19 mouse cellular contexts compared by ENCODE assay signal in the genomic region with DNA sequence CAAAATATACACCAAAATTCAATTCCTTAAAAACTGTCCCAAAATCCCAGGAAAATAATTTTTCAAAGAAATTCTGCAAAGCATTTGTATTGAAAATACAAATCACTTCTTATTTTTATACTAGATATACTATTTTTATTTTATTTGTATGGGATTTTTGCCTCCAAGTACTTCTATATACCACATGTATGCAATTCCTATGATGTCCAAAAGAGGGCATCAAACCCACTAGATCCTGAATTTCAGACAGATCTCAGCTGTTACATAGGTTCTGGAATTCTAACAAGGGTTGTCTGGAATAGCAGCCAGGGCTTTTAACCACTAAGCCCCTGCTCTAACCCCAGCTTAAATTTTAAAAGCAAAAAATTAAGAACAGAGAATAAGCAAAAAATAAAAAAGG.
DNase-seq lines count a peak whose midpoint lies in the region; TF ChIP-seq lines count a peak whose summit lies in the region.
"Had no signal": no experiment of that assay in that cellular context is flagged by ENCODE, and none has a peak within 500 bp of the region (broad histone marks: within the 10 kb centered on the region; RNA-seq: fewer than 3 reads in every experiment).

No protein-coding gene starts in this region.

- H3K27ac ChIP-seq in layer of hippocampus, adult 2 months = no peak overlapping the region
- no peak overlapping the region for H3K27ac ChIP-seq in cerebellum, adult 2 months (ENCODE audit: insufficient read depth, low read length)
- H3K27ac ChIP-seq: hindbrain, embryonic 14.5 days; midbrain, embryonic 12.5 days; stomach, embryonic 15.5 days had no signal

- TF ChIP-seq CTCF in layer of hippocampus, adult 2 months (conservative IDR thresholded peaks at IDR 0.05) = peak; percentile 62
- no peak for TF ChIP-seq CTCF in cerebellum, adult 2 months (IDR thresholded peaks at IDR 0.05; ENCODE audit: borderline replicate concordance, insufficient read depth, low read depth, low read length)

- peak; percentile 2 to 13 for DNase-seq in cerebellum, postnatal 10 days
- no peak for DNase-seq in cerebellum, postnatal 25 days
- DNase-seq in layer of hippocampus, adult 2 months (ENCODE audit: low spot score in 2 of 2) = no peak
- no peak for DNase-seq in layer of hippocampus, adult 8-10 months (ENCODE audit: low spot score in 2 of 2)
- peak; percentile 15 for DNase-seq in A20 (ENCODE audit: low read depth, low spot score)
- peak; percentile 31 for DNase-seq in brain, adult 2 months (ENCODE audit: low read depth, low spot score)
- DNase-seq in urinary bladder, adult 2 months (ENCODE audit: low spot score) = no peak
- DNase-seq in cerebellum, adult 2 months = no peak
- DNase-seq: adrenal gland, adult 8-10 months; cerebellum, adult 18-20 months; heart, postnatal 14 days; kidney, adult 11 months; kidney, postnatal 10 days; lung, adult 18-20 months; lung, postnatal 4 days; right cerebral cortex, adult 18-20 months had no signal

- no peak overlapping the region for H3K4me3 ChIP-seq in layer of hippocampus, adult 2 months
- H3K4me3 ChIP-seq in cerebellum, adult 2 months (replicated peaks; ENCODE audit: insufficient read depth, low read depth, low read length) = no peak overlapping the region
- H3K4me3 ChIP-seq: midbrain, embryonic 12.5 days; stomach, embryonic 15.5 days had no signal

- TF ChIP-seq POLR2A in cerebellum, adult 2 months (IDR thresholded peaks at IDR 0.05; ENCODE audit: borderline replicate concordance, insufficient read depth, low read length) = no peak

- no peaks in the 10 kb centered on the region for H3K4me1 ChIP-seq in cerebellum, adult 2 months (ENCODE audit: control insufficient read depth, insufficient read depth, low read length)
- H3K4me1 ChIP-seq: midbrain, embryonic 12.5 days; stomach, embryonic 15.5 days had no signal

- H3K27me3 ChIP-seq in cerebellum, adult 2 months (ENCODE audit: control insufficient read depth, insufficient read depth, low read length) = no peaks in the 10 kb centered on the region
- H3K27me3 ChIP-seq: midbrain, embryonic 12.5 days; stomach, embryonic 15.5 days had no signal

Comparison
In these comparisons a context has a peak if more than half of its experiments do, and no peak if none do; other contexts are left out.
1. DNase-seq: peak in cerebellum, postnatal 10 days (2 of 2), A20 (single experiment) and brain, adult 2 months (single experiment); none in cerebellum, postnatal 25 days (0 of 2), layer of hippocampus, adult 2 months (0 of 2), layer of hippocampus, adult 8-10 months (0 of 2), urinary bladder, adult 2 months (single experiment) and cerebellum, adult 2 months (0 of 2).